Mouse (Mus musculus) liver, embryonic 14.5 days (tissue): ENCODE data around the gene Eef1g. TPM values are rescaled to one million over a fixed set of nuclear protein-coding genes. Genes with fewer than 3 reads are reported as not detected.

Source experiments
- ATAC-seq: fragments of 200-750 bp; cut with Nextera tagmentation; 2 replicates; pipeline ENCODE4 v1.8.0; 2017; ENCODE audit warnings: moderate number of reproducible peaks, mild to moderate bottlenecking, moderate library complexity; ENCODE audit not compliant: insufficient read depth
- DNase-seq, 3 experiments: peaks; one replicate each; pipeline ENCODE4 v3.0.0-alpha.2; 2012 to 2013; ENCODE audit warnings: low read depth in 3 of 3, low spot score in 3 of 3
- H3K27ac ChIP-seq: fragments of 300-500 bp; sonication (generic); 2 replicates; pipeline ENCODE4 v1.5.1; 2014; ENCODE audit warnings: moderate library complexity, mild to moderate bottlenecking, control low read depth, inconsistent platforms
- H3K27me3 ChIP-seq: fragments of 300-500 bp; sonication (generic); 2 replicates; pipeline ENCODE4 v1.6.1; 2014; ENCODE audit warnings: mild to moderate bottlenecking, low read length, moderate library complexity; ENCODE audit not compliant: control insufficient read depth, insufficient read depth
- H3K36me3 ChIP-seq: fragments of 300-500 bp; sonication (generic); replicated peaks from 2 replicates; pipeline ENCODE4 v1.6.1; 2014; ENCODE audit warnings: low read depth; ENCODE audit not compliant: control insufficient read depth, insufficient read depth
- H3K4me1 ChIP-seq, 2 experiments: fragments of 200-500 bp in 1 of 2; fragments of 300-500 bp in 1 of 2; sonication (generic) in 1 of 2; replicated peaks; 2 replicates each; pipeline ENCODE4 v1.6.1; 2012 to 2014; ENCODE audit warnings: antibody characterized with exemption in 1 of 2, inconsistent platforms in 1 of 2, low read length in 1 of 2; ENCODE audit not compliant: control insufficient read depth in 2 of 2, insufficient read depth in 2 of 2
- H3K4me2 ChIP-seq: fragments of 300-500 bp; sonication (generic); 2 replicates; pipeline ENCODE4 v1.6.1; 2014; ENCODE audit warnings: low read depth, mild to moderate bottlenecking, control low read depth, moderate library complexity
- H3K4me3 ChIP-seq, 2 experiments: fragments of 200-500 bp in 1 of 2; fragments of 300-500 bp in 1 of 2; sonication (generic) in 1 of 2; 2 replicates each; pipeline ENCODE4 v1.5.1; 2012 to 2014; ENCODE audit warnings: low read depth in 2 of 2, low read length in 2 of 2, mild to moderate bottlenecking in 2 of 2, control low read depth in 1 of 2, inconsistent platforms in 1 of 2, moderate library complexity in 1 of 2; ENCODE audit not compliant: insufficient read depth in 1 of 2
- H3K9ac ChIP-seq: fragments of 300-500 bp; sonication (generic); replicated peaks from 2 replicates; pipeline ENCODE4 v1.6.1; 2014; ENCODE audit warnings: mild to moderate bottlenecking, control low read depth, moderate library complexity
- H3K9me3 ChIP-seq: fragments of 300-500 bp; sonication (generic); 2 replicates; pipeline ENCODE4 v1.6.1; 2016; ENCODE audit warnings: low read length, mixed read lengths; ENCODE audit not compliant: control insufficient read depth
- CTCF ChIP-seq: IDR thresholded peaks from 2 replicates; pipeline ENCODE4 v1.5.1; 2016; ENCODE audit warnings: antibody characterized with exemption, low read depth, control low read depth
- EP300 ChIP-seq: IDR thresholded peaks from 2 replicates; pipeline ENCODE4 v1.6.1; 2016; ENCODE audit warnings: antibody characterized with exemption, low read depth
- WGBS: fragments of 180-500 bp; shearing (Covaris S2); extraction: QIAGEN DNeasy Blood & Tissue Kit; methylation state at CpG from one replicate; pipeline ENCODE4 v1.1.7; 2014; ENCODE audit not compliant: insufficient replicate concordance; 5-methylcytosine and 5-hydroxymethylcytosine counted together
- polyA plus RNA-seq, 2 experiments: library from polyadenylated mRNA; depleted of rRNA in 1 of 2; stranded (reverse) in 1 of 2; unstranded in 1 of 2; fragments of >200 nt; fragmentation: Nextera tagmentation in 1 of 2; extraction: Ambion mirVana in 1 of 2; gene quantifications; 2 replicates each; pipeline versions ENCODE4 v1.2.1 to v1.2.3; 2012 to 2014

The Eef1g gene
- polyA plus RNA-seq, 2 experiments = 178 to 183 TPM

GRCm38 (mm10) chr19:8941515-8942217, 25.2 kb upstream of the Eef1g start, which contains the start of gene Mta2:
TSS of gene Mta2 (plus strand) at chr19:8941875.
- Histone ChIP-seq H3K27me3 (no peaks in the 10 kb centered on the region), H3K27ac (peak within 1 kb of the TSS; percentile 93), H3K4me1 (peaks cover 27 to 30% of the 10 kb centered on the region in 2 experiments), H3K4me3 (peak within 1 kb of the TSS; percentile 72 to 88), H3K9ac (peak within 1 kb of the TSS; percentile 88), H3K36me3 (peaks cover 27% of the 10 kb centered on the region), H3K4me2 (peak within 1 kb of the TSS; percentile 78), H3K9me3 (no peaks in the 10 kb centered on the region)
- TF ChIP-seq EP300 (no peak), CTCF (peak; percentile 4; the same call in 1 of the 2 replicates)
- DNase-seq = peak; percentile 90 to 94 (median 91)
- peak; percentile 90 for ATAC-seq
- WGBS = under 1% methylated on average over 64 of the region's 64 CpGs

- H3K4me1 ChIP-seq = peaks cover 33 to 36% of the 10 kb centered on the region in 2 experiments
Measured at GRCm38 (mm10) chr19:8942276-8942964, 24.4 kb upstream of the Eef1g start.

GRCm38 (mm10) chr19:8943047-8943446, 23.8 kb upstream of the Eef1g start:
- H3K4me1 ChIP-seq = peaks cover 33 to 37% of the 10 kb centered on the region in 2 experiments

More at GRCm38 (mm10) chr19:8942276-8942964, 24.4 kb upstream of the Eef1g start:
- H3K27ac ChIP-seq = peak overlapping the region; percentile 93
- DNase-seq (no peak), ATAC-seq (peak; percentile 45)
- H3K4me3 ChIP-seq = peak overlapping the region; percentile 72 to 88
- H3K36me3 ChIP-seq = peaks cover 32% of the 10 kb centered on the region
- H3K27me3 ChIP-seq = no peaks in the 10 kb centered on the region
- TF ChIP-seq EP300 (no peak), CTCF (no peak)
- peak overlapping the region; percentile 78 for H3K4me2 ChIP-seq
- under 1% methylated on average over 46 of the region's 46 CpGs for WGBS
- no peaks in the 10 kb centered on the region for H3K9me3 ChIP-seq
- peak overlapping the region; percentile 88 for H3K9ac ChIP-seq

GRCm38 (mm10) chr19:8944062-8944461, 22.8 kb upstream of the Eef1g start:
- H3K9ac ChIP-seq = peak overlapping the region; percentile 88
- H3K27me3 ChIP-seq = no peaks in the 10 kb centered on the region
- WGBS = 10% methylated on average over 5 of the region's 5 CpGs
- H3K27ac ChIP-seq = peak overlapping the region; percentile 93
- no peak for TF ChIP-seq CTCF
- peak overlapping the region; percentile 78 for H3K4me2 ChIP-seq
- no peaks in the 10 kb centered on the region for H3K9me3 ChIP-seq
- H3K36me3 ChIP-seq = peaks cover 42% of the 10 kb centered on the region
- peak in 2 of 3 experiments; percentile 55 to 57 for DNase-seq
- peak; percentile 48 for ATAC-seq
- peak overlapping the region; percentile 72 to 88 for H3K4me3 ChIP-seq
- H3K4me1 ChIP-seq = peaks cover 33 to 37% of the 10 kb centered on the region in 2 experiments

More at GRCm38 (mm10) chr19:8943047-8943446, 23.8 kb upstream of the Eef1g start:
- 27% methylated on average over 2 of the region's 2 CpGs for WGBS
- H3K27me3 ChIP-seq = no peaks in the 10 kb centered on the region
- DNase-seq (no peak), ATAC-seq (no peak)
- peak overlapping the region; percentile 72 to 88 for H3K4me3 ChIP-seq
- no peak for TF ChIP-seq CTCF
- no peak for TF ChIP-seq EP300
- peak overlapping the region; percentile 78 for H3K4me2 ChIP-seq
- peak overlapping the region; percentile 93 for H3K27ac ChIP-seq
- peaks cover 35% of the 10 kb centered on the region for H3K36me3 ChIP-seq
- H3K9me3 ChIP-seq = no peaks in the 10 kb centered on the region
- H3K9ac ChIP-seq = peak overlapping the region; percentile 88

- WGBS = 18% methylated on average over 5 of the region's 5 CpGs
- no peak overlapping the region for H3K9ac ChIP-seq
Measured at GRCm38 (mm10) chr19:8944750-8945149, 22.1 kb upstream of the Eef1g start.

More at GRCm38 (mm10) chr19:8944750-8945149, 22.1 kb upstream of the Eef1g start:
- peaks cover 33 to 37% of the 10 kb centered on the region in 2 experiments for H3K4me1 ChIP-seq
- H3K27me3 ChIP-seq = no peaks in the 10 kb centered on the region
- H3K4me2 ChIP-seq = peak overlapping the region; percentile 78
- TF ChIP-seq CTCF (no peak), EP300 (no peak)
- peak overlapping the region in 1 of 2 experiments; percentile 88; a peak in 3 of 4 replicates for H3K4me3 ChIP-seq
- ATAC-seq = no peak
- H3K9me3 ChIP-seq = no peaks in the 10 kb centered on the region
- no peak overlapping the region; the same call in 1 of the 2 replicates for H3K27ac ChIP-seq
- peaks cover 49% of the 10 kb centered on the region for H3K36me3 ChIP-seq
- peak; percentile 59 to 71 (median 59) for DNase-seq
